ENCODE assay signal across 17 mouse cellular contexts in the genomic region with DNA sequence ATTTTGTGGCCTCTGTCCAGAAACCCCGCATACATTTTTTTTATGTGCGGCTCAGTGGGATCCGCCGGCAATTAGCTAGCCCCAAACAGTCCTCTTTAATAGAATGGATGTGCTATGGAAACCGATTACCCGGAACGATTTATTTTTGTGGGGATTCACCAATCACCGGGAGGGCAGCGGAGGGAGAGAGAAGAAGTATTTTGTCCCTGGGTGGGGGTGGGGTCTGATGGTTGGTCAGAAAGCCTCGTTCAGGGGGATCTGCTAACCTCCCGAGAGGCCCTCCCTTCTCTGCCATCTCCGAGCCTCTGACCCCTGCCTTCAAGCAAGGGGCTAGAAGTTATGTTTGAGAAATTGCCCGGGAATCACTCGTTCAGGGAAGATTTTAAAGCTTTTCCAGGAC. TPM values are rescaled to one million over a fixed set of nuclear protein-coding genes. Genes with fewer than 3 reads are reported as not detected.
A peak's percentile ranks its signal among the peaks of the same experiment; 100 is the strongest.
DNase-seq lines count a peak whose midpoint lies in the region; ATAC-seq and TF ChIP-seq lines count a peak whose summit lies in the region.
"Had no signal": no experiment of that assay in that cellular context is flagged by ENCODE, and none has a peak within 500 bp of the region (broad histone marks: within the 10 kb centered on the region; RNA-seq: fewer than 3 reads in every experiment).

No protein-coding gene starts in this region.

- TF ChIP-seq POLR2A in thymus, adult 2 months (IDR thresholded peaks at IDR 0.05; ENCODE audit: control insufficient read depth, extremely low read depth, insufficient read depth, low read length, poor library complexity): no peak

- TF ChIP-seq CTCF in thymus, adult 2 months (IDR thresholded peaks at IDR 0.05; ENCODE audit: borderline replicate concordance, control insufficient read depth, extremely low read depth, insufficient read depth, low read length, poor library complexity): no peak

- ATAC-seq in forebrain, embryonic 11.5 days (replicated peaks; ENCODE audit: low FRiP score): no peak
- no peak for ATAC-seq in midbrain, embryonic 12.5 days (ENCODE audit: low FRiP score, low read depth)
- ATAC-seq in midbrain, embryonic 16.5 days: no peak
- no peak for ATAC-seq in embryonic facial prominence, embryonic 14.5 days (ENCODE audit: low read depth)
- no peak for ATAC-seq in neural tube, embryonic 11.5 days (ENCODE audit: insufficient read depth, low FRiP score, low TSS enrichment)

- no peak for DNase-seq in forebrain, embryonic 10.5 days (ENCODE audit: extremely low spot score, low spot score)
- no peak for DNase-seq in forebrain, embryonic 11.5 days (ENCODE audit: low spot score)
- no peak for DNase-seq in embryonic facial prominence, embryonic 14.5 days (ENCODE audit: low spot score)
- peak; percentile 71 for DNase-seq in neural tube, embryonic 11.5 days (ENCODE audit: low spot score)
- no peak for DNase-seq in heart, adult 8-10 months (ENCODE audit: low spot score)
- DNase-seq in thymus, adult 2 months: no peak
- DNase-seq: cerebellum, postnatal 36 days; heart, postnatal 4 days; kidney, adult 18-20 months; kidney, postnatal 14 days; liver, embryonic 13.5 days had no signal

- H3K9me3 ChIP-seq in forebrain, embryonic 10.5 days: peaks cover 4% of the 10 kb centered on the region
- H3K9me3 ChIP-seq in forebrain, embryonic 11.5 days (ENCODE audit: control insufficient read depth, low read length): peaks cover 3% of the 10 kb centered on the region; the same call in 1 of the 2 replicates
- H3K9me3 ChIP-seq in midbrain, embryonic 12.5 days: 0 out of 2 replicates have a peak, but pooled peaks cover 4% of the 10 kb centered on the region
- H3K9me3 ChIP-seq in midbrain, embryonic 16.5 days (replicated peaks; ENCODE audit: control insufficient read depth, low read length, poor library complexity, severe bottlenecking): no peaks in the 10 kb centered on the region
- peaks cover 5% of the 10 kb centered on the region; the same call in 1 of the 2 replicates for H3K9me3 ChIP-seq in embryonic facial prominence, embryonic 14.5 days (ENCODE audit: control insufficient read depth, low read length)
- no peaks in the 10 kb centered on the region for H3K9me3 ChIP-seq in neural tube, embryonic 11.5 days (ENCODE audit: control insufficient read depth, low read length)
- H3K9me3 ChIP-seq: heart, embryonic 13.5 days; liver, embryonic 13.5 days; neural tube, embryonic 13.5 days; stomach, embryonic 15.5 days had no signal

- H3K27ac ChIP-seq in forebrain, embryonic 10.5 days: no peak overlapping the region
- no peak overlapping the region for H3K27ac ChIP-seq in forebrain, embryonic 11.5 days (ENCODE audit: low read depth, low read length)
- H3K27ac ChIP-seq in midbrain, embryonic 12.5 days (replicated peaks): no peak overlapping the region
- H3K27ac ChIP-seq in midbrain, embryonic 16.5 days (ENCODE audit: low read length): no peak overlapping the region
- peak overlapping the region; percentile 82 for H3K27ac ChIP-seq in embryonic facial prominence, embryonic 14.5 days (replicated peaks; ENCODE audit: low read depth, low read length)
- no peak overlapping the region for H3K27ac ChIP-seq in neural tube, embryonic 11.5 days (ENCODE audit: low read depth, low read length)
- H3K27ac ChIP-seq in thymus, adult 2 months (ENCODE audit: control insufficient read depth, insufficient read depth, low read length): no peak overlapping the region
- H3K27ac ChIP-seq: heart, embryonic 13.5 days; liver, embryonic 13.5 days; neural tube, embryonic 13.5 days; stomach, embryonic 15.5 days had no signal

- H3K27me3 ChIP-seq in forebrain, embryonic 10.5 days (ENCODE audit: poor library complexity, severe bottlenecking): peaks cover 100% of the 10 kb centered on the region
- H3K27me3 ChIP-seq in forebrain, embryonic 11.5 days (ENCODE audit: control insufficient read depth, insufficient read depth, low read length): peaks cover 94% of the 10 kb centered on the region
- H3K27me3 ChIP-seq in midbrain, embryonic 12.5 days: peaks cover 98% of the 10 kb centered on the region
- peaks cover 56% of the 10 kb centered on the region for H3K27me3 ChIP-seq in midbrain, embryonic 16.5 days (ENCODE audit: control insufficient read depth, insufficient read depth, low read depth, low read length)
- H3K27me3 ChIP-seq in embryonic facial prominence, embryonic 14.5 days (replicated peaks; ENCODE audit: control insufficient read depth, insufficient read depth, low read length): peaks cover 92% of the 10 kb centered on the region
- H3K27me3 ChIP-seq in neural tube, embryonic 11.5 days (ENCODE audit: control insufficient read depth, insufficient read depth, low read length): peaks cover 94% of the 10 kb centered on the region
- H3K27me3 ChIP-seq in thymus, adult 2 months (ENCODE audit: control insufficient read depth, insufficient read depth, low read length): peaks cover 13% of the 10 kb centered on the region

- peaks cover 77% of the 10 kb centered on the region for H3K4me1 ChIP-seq in forebrain, embryonic 10.5 days
- peaks cover 37% of the 10 kb centered on the region for H3K4me1 ChIP-seq in forebrain, embryonic 11.5 days (replicated peaks; ENCODE audit: control insufficient read depth, insufficient read depth, low read length)
- H3K4me1 ChIP-seq in midbrain, embryonic 12.5 days: peaks cover 52% of the 10 kb centered on the region
- peaks cover 13% of the 10 kb centered on the region; the same call in 1 of the 2 replicates for H3K4me1 ChIP-seq in midbrain, embryonic 16.5 days (ENCODE audit: control insufficient read depth, insufficient read depth, low read length)
- H3K4me1 ChIP-seq in embryonic facial prominence, embryonic 14.5 days (ENCODE audit: control insufficient read depth, insufficient read depth, low read length): peaks cover 14% of the 10 kb centered on the region
- peaks cover 24% of the 10 kb centered on the region for H3K4me1 ChIP-seq in neural tube, embryonic 11.5 days (ENCODE audit: control insufficient read depth, insufficient read depth, low read length)
- H3K4me1 ChIP-seq in thymus, adult 2 months (replicated peaks; ENCODE audit: control insufficient read depth, insufficient read depth, low read length): no peaks in the 10 kb centered on the region

- H3K36me3 ChIP-seq in forebrain, embryonic 10.5 days (replicated peaks): no peaks in the 10 kb centered on the region
- no peaks in the 10 kb centered on the region for H3K36me3 ChIP-seq in forebrain, embryonic 11.5 days (ENCODE audit: control insufficient read depth, insufficient read depth, low read length)
- no peaks in the 10 kb centered on the region for H3K36me3 ChIP-seq in midbrain, embryonic 12.5 days
- H3K36me3 ChIP-seq in midbrain, embryonic 16.5 days (ENCODE audit: control insufficient read depth, insufficient read depth, low read length): no peaks in the 10 kb centered on the region
- no peaks in the 10 kb centered on the region for H3K36me3 ChIP-seq in embryonic facial prominence, embryonic 14.5 days (ENCODE audit: control insufficient read depth, insufficient read depth, low read length)
- H3K36me3 ChIP-seq in neural tube, embryonic 11.5 days (ENCODE audit: control insufficient read depth, insufficient read depth, low read length): no peaks in the 10 kb centered on the region
- H3K36me3 ChIP-seq in thymus, adult 2 months (ENCODE audit: control insufficient read depth, insufficient read depth, low read length): no peaks in the 10 kb centered on the region
- H3K36me3 ChIP-seq: heart, embryonic 13.5 days; liver, embryonic 13.5 days; neural tube, embryonic 13.5 days; stomach, embryonic 15.5 days had no signal

- peak overlapping the region; percentile 71 for H3K4me3 ChIP-seq in forebrain, embryonic 10.5 days
- no peak overlapping the region for H3K4me3 ChIP-seq in forebrain, embryonic 11.5 days (ENCODE audit: low read depth, low read length)
- no peak overlapping the region for H3K4me3 ChIP-seq in midbrain, embryonic 12.5 days
- no peak overlapping the region for H3K4me3 ChIP-seq in midbrain, embryonic 16.5 days (ENCODE audit: low read depth, low read length)
- peak overlapping the region; percentile 68 for H3K4me3 ChIP-seq in embryonic facial prominence, embryonic 14.5 days (ENCODE audit: low read depth, low read length)
- no peak overlapping the region for H3K4me3 ChIP-seq in neural tube, embryonic 11.5 days (ENCODE audit: low read depth, low read length)
- H3K4me3 ChIP-seq in thymus, adult 2 months (ENCODE audit: control insufficient read depth, insufficient read depth, low read length): no peak overlapping the region
- H3K4me3 ChIP-seq: liver, embryonic 13.5 days; megakaryocyte, embryonic 14.5 days; neural tube, embryonic 13.5 days; stomach, embryonic 15.5 days had no signal

- WGBS in forebrain, embryonic 10.5 days: 0% methylated on average over 14 of the region's 14 CpGs
- WGBS in forebrain, embryonic 11.5 days: under 1% methylated on average over 14 of the region's 14 CpGs
- WGBS in midbrain, embryonic 12.5 days: 0% methylated on average over 14 of the region's 14 CpGs
- WGBS in midbrain, embryonic 16.5 days: 1% methylated on average over 14 of the region's 14 CpGs
- under 1% methylated on average over 14 of the region's 14 CpGs for WGBS in embryonic facial prominence, embryonic 14.5 days
- 0% methylated on average over 14 of the region's 14 CpGs for WGBS in neural tube, embryonic 11.5 days
- WGBS in thymus, adult 2 months: 9% methylated on average over 14 of the region's 14 CpGs

- no peak overlapping the region for H3K9ac ChIP-seq in forebrain, embryonic 11.5 days (ENCODE audit: low read length)
- H3K9ac ChIP-seq in midbrain, embryonic 12.5 days (replicated peaks): no peak overlapping the region
- H3K9ac ChIP-seq in midbrain, embryonic 16.5 days (ENCODE audit: low read depth, low read length): no peak overlapping the region
- peak overlapping the region; percentile 92; the same call in 1 of the 2 replicates for H3K9ac ChIP-seq in embryonic facial prominence, embryonic 14.5 days (ENCODE audit: low read depth, low read length)
- H3K9ac ChIP-seq in neural tube, embryonic 11.5 days (ENCODE audit: low read length): no peak overlapping the region
- H3K9ac ChIP-seq: heart, embryonic 13.5 days; liver, embryonic 13.5 days; neural tube, embryonic 13.5 days; stomach, embryonic 15.5 days had no signal

- no peak overlapping the region for H3K4me2 ChIP-seq in forebrain, embryonic 11.5 days (ENCODE audit: low read depth, low read length, severe bottlenecking)
- peak overlapping the region; percentile 36 for H3K4me2 ChIP-seq in midbrain, embryonic 12.5 days (replicated peaks)
- no peak overlapping the region for H3K4me2 ChIP-seq in midbrain, embryonic 16.5 days (ENCODE audit: low read length)
- H3K4me2 ChIP-seq in embryonic facial prominence, embryonic 14.5 days (ENCODE audit: low read depth, low read length): peak overlapping the region; percentile 78
- peak overlapping the region; percentile 38 for H3K4me2 ChIP-seq in neural tube, embryonic 11.5 days (ENCODE audit: low read depth)
- H3K4me2 ChIP-seq: liver, embryonic 13.5 days; stomach, embryonic 15.5 days had no signal

RNA-seq across cellular contexts. Expression of a gene that starts 3.6 kb away (rescaled TPM):
- polyA plus RNA-seq in forebrain, embryonic 10.5 days (2016; fragmentation: Nextera tagmentation; extraction: Ambion mirVana): 176 and 192 TPM in 2 replicates
- polyA plus RNA-seq in forebrain, embryonic 11.5 days (2014; fragmentation: Nextera tagmentation; extraction: Ambion mirVana): 164 and 175 TPM in 2 replicates
- polyA plus RNA-seq in midbrain, embryonic 12.5 days (2016; fragmentation: Nextera tagmentation; extraction: Ambion mirVana): 88.4 and 102 TPM in 2 replicates
- polyA plus RNA-seq in midbrain, embryonic 16.5 days (2015; fragmentation: Nextera tagmentation; extraction: Ambion mirVana): 10.8 and 13.0 TPM in 2 replicates
- polyA plus RNA-seq in embryonic facial prominence, embryonic 14.5 days (2014; fragmentation: Nextera tagmentation; extraction: Ambion mirVana): 73.2 and 82.9 TPM in 2 replicates
- 55.2 and 56.5 TPM in 2 replicates for polyA plus RNA-seq in neural tube, embryonic 11.5 days (2014; fragmentation: Nextera tagmentation; extraction: Ambion mirVana)
- total RNA-seq in heart, adult 8-10 months (2022): 1 to 10 TPM; 3.0 to 3.8 (median 3.3) TPM
- polyA plus RNA-seq in thymus, adult 2 months (2012; rRNA removed): 2.7 and 4.0 TPM in 2 replicates

Comparison
In these comparisons a context has a peak if more than half of its experiments do, and no peak if none do; other contexts are left out.
1. H3K4me3 ChIP-seq: peak in forebrain, embryonic 10.5 days (single experiment) and embryonic facial prominence, embryonic 14.5 days (single experiment); none in forebrain, embryonic 11.5 days (single experiment), midbrain, embryonic 12.5 days (single experiment), midbrain, embryonic 16.5 days (single experiment), neural tube, embryonic 11.5 days (single experiment) and thymus, adult 2 months (single experiment).
2. H3K4me2 ChIP-seq: peak in midbrain, embryonic 12.5 days (single experiment), embryonic facial prominence, embryonic 14.5 days (single experiment) and neural tube, embryonic 11.5 days (single experiment); none in forebrain, embryonic 11.5 days (single experiment) and midbrain, embryonic 16.5 days (single experiment).